Mouse (Mus musculus) heart, embryonic 16.5 days (tissue): Measurements from ENCODE around the gene Inpp5d. TPM values are rescaled to one million over a fixed set of nuclear protein-coding genes. Genes with fewer than 3 reads are reported as not detected.
A peak's percentile ranks its signal among the peaks of the same experiment; 100 is the strongest.

ENCODE experiments used
- ATAC-seq: fragments of 200-750 bp; cut with Nextera tagmentation; replicated peaks from 2 replicates; pipeline ENCODE4 v1.8.0; 2017; ENCODE audit warnings: moderate number of reproducible peaks; ENCODE audit not compliant: insufficient read depth, low FRiP score; ENCODE audit errors: extremely low read depth
- H3K27ac ChIP-seq: fragments of 300-500 bp; sonication (generic); 2 replicates; pipeline ENCODE4 v1.5.1; 2014; ENCODE audit warnings: mild to moderate bottlenecking, low read length, control low read depth, moderate library complexity
- H3K27me3 ChIP-seq: fragments of 300-500 bp; sonication (generic); 2 replicates; pipeline ENCODE4 v1.6.1; 2014; ENCODE audit warnings: low read length, mixed read lengths; ENCODE audit not compliant: control insufficient read depth, insufficient read depth
- H3K36me3 ChIP-seq: fragments of 300-500 bp; sonication (generic); 2 replicates; pipeline ENCODE4 v1.6.1; 2014; ENCODE audit not compliant: control insufficient read depth, insufficient read depth
- H3K4me1 ChIP-seq: fragments of 300-500 bp; sonication (generic); 2 replicates; pipeline ENCODE4 v1.6.1; 2014; ENCODE audit warnings: low read length, mixed read lengths; ENCODE audit not compliant: control insufficient read depth, insufficient read depth
- H3K4me2 ChIP-seq: fragments of 300-500 bp; sonication (generic); 2 replicates; pipeline ENCODE4 v1.6.1; 2014; ENCODE audit warnings: low read depth, mild to moderate bottlenecking, control low read depth, low read length
- H3K4me3 ChIP-seq: fragments of 300-500 bp; sonication (generic); 2 replicates; pipeline ENCODE4 v1.5.1; 2014; ENCODE audit warnings: mild to moderate bottlenecking, control low read depth, low read length
- H3K9ac ChIP-seq: fragments of 300-500 bp; sonication (generic); 2 replicates; pipeline ENCODE4 v1.6.1; 2014; ENCODE audit warnings: low read length, control low read depth
- H3K9me3 ChIP-seq: fragments of 300-500 bp; sonication (generic); replicated peaks from 2 replicates; pipeline ENCODE4 v1.6.1; 2016; ENCODE audit warnings: low read length; ENCODE audit not compliant: control insufficient read depth
- WGBS: fragments of 180-500 bp; shearing (Covaris S2); extraction: QIAGEN DNeasy Blood & Tissue Kit; methylation state at CpG from one replicate; pipeline ENCODE4 v1.1.7; 2014; 5-methylcytosine and 5-hydroxymethylcytosine counted together
- polyA plus RNA-seq: library from polyadenylated mRNA; unstranded; fragments of >200 nt; fragmentation: Nextera tagmentation; extraction: Ambion mirVana; gene quantifications from 2 replicates; pipeline ENCODE4 v1.2.1, GENCODE M21; 2015

Gene Inpp5d
- polyA plus RNA-seq, 1 experiment from 2014 or later: 6.9 TPM

DNA sequence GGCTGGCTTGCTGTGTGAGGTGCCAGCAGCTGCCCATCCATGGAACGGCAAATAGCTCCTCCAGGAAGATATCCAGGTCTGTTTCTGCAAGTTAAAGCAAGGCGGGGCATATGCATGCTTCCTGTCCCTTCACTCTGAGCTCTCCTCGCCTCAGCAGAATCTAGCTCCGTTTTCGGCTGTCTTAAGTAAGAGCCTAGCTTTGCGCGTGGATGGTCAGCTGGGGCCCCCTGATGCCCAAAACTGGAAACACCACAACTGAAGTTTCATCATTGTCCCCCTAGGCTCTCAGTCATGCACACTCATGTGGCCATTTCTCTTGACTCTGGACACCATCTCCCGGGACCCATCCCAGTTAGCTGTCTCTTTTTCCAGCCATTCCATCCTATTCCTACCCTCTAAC, 101.3 kb downstream of the Inpp5d start:
- H3K4me1 ChIP-seq: no peaks in the 10 kb centered on the region
- no peaks in the 10 kb centered on the region for H3K9me3 ChIP-seq
- no peak overlapping the region for H3K27ac ChIP-seq
- H3K36me3 ChIP-seq: no peaks in the 10 kb centered on the region
- H3K4me3 ChIP-seq: no peak overlapping the region
- ATAC-seq: 0 out of 2 replicates have a peak, but pooled peaks have one; percentile 41
- H3K4me2 ChIP-seq: no peak overlapping the region
- no peaks in the 10 kb centered on the region for H3K27me3 ChIP-seq
- WGBS: 20% methylated on average over 8 of the region's 8 CpGs
- no peak overlapping the region; the same call in 1 of the 2 replicates for H3K9ac ChIP-seq

DNA sequence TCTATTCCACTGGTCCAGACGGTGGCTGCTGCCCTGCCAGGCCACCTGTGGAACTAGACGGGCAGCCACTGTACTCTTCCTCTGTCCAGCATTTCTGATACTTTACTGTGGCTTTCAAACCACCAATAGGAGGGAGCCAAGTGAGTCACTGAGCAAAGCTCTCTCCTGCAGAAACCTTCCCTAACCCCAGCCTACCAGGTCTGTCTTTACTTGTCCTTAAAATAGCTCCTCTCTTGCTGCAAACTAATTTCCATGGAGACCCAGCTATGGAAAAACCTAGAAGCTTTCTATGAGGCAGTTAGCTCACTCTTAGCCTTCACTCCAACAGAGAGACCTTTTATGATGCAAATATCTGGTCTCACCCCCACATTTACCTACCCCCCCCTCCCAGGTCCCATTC, 102.0 kb downstream of the Inpp5d start:
- Histone ChIP-seq H3K4me2 (no peak overlapping the region), H3K27me3 (no peaks in the 10 kb centered on the region), H3K9me3 (no peaks in the 10 kb centered on the region), H3K9ac (no peak overlapping the region), H3K27ac (no peak overlapping the region), H3K4me3 (no peak overlapping the region), H3K4me1 (no peaks in the 10 kb centered on the region), H3K36me3 (no peaks in the 10 kb centered on the region)
- 26% methylated on average over 2 of the region's 2 CpGs for WGBS
- no peak for ATAC-seq

DNA sequence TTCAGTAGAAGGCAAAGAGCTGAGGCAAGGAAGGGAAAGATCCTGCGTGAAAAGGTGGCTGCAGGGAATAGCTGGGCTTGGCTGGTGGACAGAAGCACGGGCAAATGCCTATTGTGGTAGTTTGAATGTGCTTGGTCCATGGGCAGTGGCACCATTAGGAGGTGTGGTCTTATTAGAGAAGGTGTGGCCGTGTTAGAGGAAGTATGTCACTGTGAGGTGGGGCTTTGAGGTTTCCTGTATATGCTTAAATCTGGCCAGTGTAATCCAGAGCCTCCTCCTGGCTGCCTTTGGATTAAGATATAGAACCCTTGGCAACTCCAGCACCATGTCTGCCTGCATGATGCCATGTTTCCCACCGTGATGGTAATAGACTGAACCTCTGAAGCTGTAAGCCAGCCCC, 103.2 kb downstream of the Inpp5d start:
- no peaks in the 10 kb centered on the region for H3K4me1 ChIP-seq
- no peak overlapping the region for H3K9ac ChIP-seq
- WGBS: 70% methylated on average over 4 of the region's 4 CpGs
- H3K36me3 ChIP-seq: no peaks in the 10 kb centered on the region
- H3K4me2 ChIP-seq: no peak overlapping the region
- no peak overlapping the region for H3K4me3 ChIP-seq
- no peak overlapping the region for H3K27ac ChIP-seq
- no peaks in the 10 kb centered on the region for H3K27me3 ChIP-seq
- H3K9me3 ChIP-seq: no peaks in the 10 kb centered on the region
- no peak for ATAC-seq

DNA sequence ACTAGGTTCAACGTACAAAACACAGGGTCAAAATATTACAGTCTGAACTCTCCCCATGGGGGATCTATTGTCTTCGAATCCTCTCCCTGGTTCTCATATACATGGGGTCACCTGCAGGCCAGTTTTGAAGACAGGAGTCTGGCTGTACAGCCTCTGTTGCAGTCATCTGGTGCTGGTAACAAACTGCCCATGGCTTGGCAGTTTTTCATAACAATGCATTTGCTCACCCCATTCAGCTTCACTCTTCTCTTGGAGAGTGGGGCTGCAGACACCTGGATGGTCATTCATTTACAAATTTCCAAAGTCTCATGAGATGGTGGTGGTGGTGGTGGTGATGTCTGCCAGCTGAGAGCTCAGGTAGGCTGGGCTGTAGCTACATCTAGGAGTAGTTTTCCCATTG, 109.0 kb downstream of the Inpp5d start:
- H3K4me2 ChIP-seq: no peak overlapping the region
- no peak for ATAC-seq
- no peaks in the 10 kb centered on the region for H3K9me3 ChIP-seq
- H3K4me1 ChIP-seq: no peaks in the 10 kb centered on the region
- no peak overlapping the region for H3K9ac ChIP-seq
- WGBS: 77% methylated on average over 2 of the region's 2 CpGs
- H3K4me3 ChIP-seq: no peak overlapping the region
- no peak overlapping the region for H3K27ac ChIP-seq
- no peaks in the 10 kb centered on the region for H3K27me3 ChIP-seq
- no peaks in the 10 kb centered on the region for H3K36me3 ChIP-seq

DNA sequence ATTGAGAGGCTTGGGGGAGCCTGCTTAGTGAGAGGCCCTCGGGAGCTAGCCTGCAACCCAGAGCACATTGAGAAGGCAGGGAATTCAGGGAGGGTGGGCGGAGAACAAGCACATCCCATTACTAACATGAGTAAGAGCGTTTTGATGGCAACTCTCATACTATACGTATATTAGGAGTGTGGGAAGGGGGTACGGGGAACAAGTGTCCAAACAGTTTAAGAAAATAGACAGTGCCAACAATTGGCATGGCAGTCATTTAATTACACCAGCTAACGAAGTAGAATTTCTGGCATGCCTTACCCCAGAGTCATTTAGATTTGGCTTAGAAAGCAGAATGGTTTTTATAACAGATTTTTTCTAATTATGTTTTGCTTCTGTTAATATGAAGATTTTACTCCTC, 109.7 kb downstream of the Inpp5d start:
- Histone ChIP-seq H3K27me3 (no peaks in the 10 kb centered on the region), H3K36me3 (no peaks in the 10 kb centered on the region), H3K9me3 (no peaks in the 10 kb centered on the region), H3K27ac (no peak overlapping the region), H3K4me3 (no peak overlapping the region), H3K4me1 (no peaks in the 10 kb centered on the region), H3K9ac (no peak overlapping the region), H3K4me2 (no peak overlapping the region)
- WGBS: 71% methylated on average over 6 of the region's 6 CpGs
- no peak for ATAC-seq

DNA sequence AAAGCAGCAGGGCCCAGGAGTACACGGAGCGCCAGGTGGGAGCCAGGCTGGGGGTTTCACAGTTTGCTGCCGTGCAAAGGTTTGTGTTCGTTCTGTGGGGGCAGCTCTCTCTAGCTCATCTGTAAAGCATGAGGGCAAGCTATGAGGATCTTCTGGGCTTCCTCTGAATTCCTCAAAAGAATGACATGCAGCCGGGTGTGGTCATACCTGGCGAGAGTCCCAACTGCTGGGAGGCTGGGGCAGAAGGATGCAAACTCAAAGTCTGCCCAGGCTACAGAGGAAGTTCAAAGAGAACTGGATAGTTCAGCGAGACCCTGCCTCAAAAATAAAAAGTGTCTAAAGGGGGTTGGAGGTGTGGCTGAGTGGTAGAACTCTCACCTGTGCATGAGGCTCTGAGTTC, 110.2 kb downstream of the Inpp5d start:
- no peak for ATAC-seq
- H3K4me2 ChIP-seq: no peak overlapping the region
- WGBS: 76% methylated on average over 7 of the region's 7 CpGs
- H3K27ac ChIP-seq: no peak overlapping the region
- no peak overlapping the region for H3K4me3 ChIP-seq
- H3K4me1 ChIP-seq: no peaks in the 10 kb centered on the region
- H3K27me3 ChIP-seq: no peaks in the 10 kb centered on the region
- H3K36me3 ChIP-seq: no peaks in the 10 kb centered on the region
- no peak overlapping the region for H3K9ac ChIP-seq
- H3K9me3 ChIP-seq: no peaks in the 10 kb centered on the region

DNA sequence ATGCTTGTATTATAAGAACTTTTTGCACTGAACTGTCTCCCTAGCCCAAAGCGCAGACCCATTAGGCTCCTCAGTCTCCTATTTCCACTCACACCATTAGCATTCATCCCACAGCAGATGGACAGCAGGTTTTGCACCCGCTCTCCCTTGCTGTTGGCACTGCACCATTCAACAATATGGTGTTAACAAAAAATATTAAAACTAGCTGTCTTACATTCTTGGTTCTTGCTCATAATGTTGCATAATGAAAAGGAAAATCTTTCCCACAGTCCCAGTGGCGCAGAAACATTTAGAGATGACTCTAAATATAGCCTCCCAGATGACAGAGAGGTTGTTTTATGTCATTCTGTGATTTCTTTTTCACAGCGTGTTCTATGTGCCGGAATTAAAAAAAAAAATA, 113.1 kb downstream of the Inpp5d start:
- no peak for ATAC-seq
- WGBS: 67% methylated on average over 5 of the region's 5 CpGs
- no peak overlapping the region for H3K9ac ChIP-seq

DNA sequence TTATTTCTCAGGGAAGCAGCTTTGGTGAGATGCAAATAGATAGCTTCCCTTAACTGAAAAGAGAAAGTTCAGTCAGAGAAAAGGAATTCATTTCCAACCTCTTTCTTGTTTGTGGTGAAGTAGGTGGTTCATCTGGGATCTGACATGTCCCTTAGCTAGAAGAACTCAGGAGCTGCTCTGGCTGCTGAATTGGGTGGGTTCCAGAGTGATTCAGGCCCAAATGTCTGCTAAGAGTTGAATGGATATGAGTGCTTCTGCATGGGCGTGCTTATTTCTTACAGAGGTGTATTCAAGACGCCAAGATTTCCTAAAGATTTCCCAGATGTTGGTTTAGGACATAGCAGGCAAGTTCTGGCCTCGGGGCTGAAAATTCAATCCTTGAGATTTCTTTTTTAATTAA, 114.0 kb downstream of the Inpp5d start:
- 71% methylated on average over 3 of the region's 3 CpGs for WGBS
- H3K4me1 ChIP-seq: no peaks in the 10 kb centered on the region; the same call in 1 of the 2 replicates
- no peak for ATAC-seq
- H3K27ac ChIP-seq: no peak overlapping the region
- no peak overlapping the region for H3K4me3 ChIP-seq
- no peaks in the 10 kb centered on the region for H3K27me3 ChIP-seq
- H3K9ac ChIP-seq: no peak overlapping the region
- H3K36me3 ChIP-seq: no peaks in the 10 kb centered on the region
- H3K9me3 ChIP-seq: no peaks in the 10 kb centered on the region
- H3K4me2 ChIP-seq: no peak overlapping the region

More for the DNA sequence above, 113.1 kb downstream of the Inpp5d start:
- H3K36me3 ChIP-seq: no peaks in the 10 kb centered on the region
- no peak overlapping the region for H3K27ac ChIP-seq
- no peak overlapping the region for H3K4me3 ChIP-seq
- H3K9me3 ChIP-seq: no peaks in the 10 kb centered on the region
- no peaks in the 10 kb centered on the region for H3K4me1 ChIP-seq
- no peaks in the 10 kb centered on the region for H3K27me3 ChIP-seq
- no peak overlapping the region for H3K4me2 ChIP-seq

DNA sequence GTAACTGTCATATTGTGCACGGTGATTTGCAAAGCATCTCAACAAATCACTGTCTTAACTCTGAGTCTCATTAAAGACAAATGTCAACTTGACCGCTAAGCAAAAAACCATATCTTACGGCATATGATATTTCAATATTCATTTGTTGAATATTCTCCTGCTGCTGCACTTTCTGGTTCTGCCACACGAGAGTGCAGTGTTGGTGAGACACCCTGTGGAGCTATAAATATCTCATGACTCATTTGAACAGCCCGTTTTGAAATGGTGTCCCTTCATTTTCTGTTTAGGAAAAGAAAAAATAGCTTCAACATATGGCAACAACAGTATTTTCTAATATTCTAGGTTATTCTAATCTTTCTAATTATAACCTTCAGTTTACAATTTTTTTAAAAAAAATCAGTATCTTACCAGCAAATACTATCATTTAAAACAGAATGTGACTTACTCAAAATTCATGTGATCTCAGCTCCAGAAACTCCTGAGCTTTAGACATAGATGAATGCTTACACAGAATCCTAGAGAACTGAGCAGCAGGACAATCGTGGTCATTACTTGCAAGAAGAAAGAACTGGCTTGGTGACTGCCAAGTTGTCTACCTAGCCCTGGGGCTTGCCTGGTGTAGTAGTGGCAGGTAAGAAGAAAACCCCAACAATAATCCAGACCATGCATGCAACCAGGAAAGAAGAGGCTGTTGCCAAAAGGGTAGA, 120.6 kb downstream of the Inpp5d start:
- H3K27ac ChIP-seq: no peak overlapping the region
- 45% methylated on average over 6 of the region's 6 CpGs for WGBS

More for the DNA sequence above, 120.6 kb downstream of the Inpp5d start:
- peaks cover 3% of the 10 kb centered on the region; the same call in 1 of the 2 replicates for H3K4me1 ChIP-seq
- H3K9ac ChIP-seq: no peak overlapping the region
- H3K27me3 ChIP-seq: no peaks in the 10 kb centered on the region
- no peak overlapping the region for H3K4me3 ChIP-seq
- no peak overlapping the region for H3K4me2 ChIP-seq
- no peaks in the 10 kb centered on the region for H3K36me3 ChIP-seq
- H3K9me3 ChIP-seq: no peaks in the 10 kb centered on the region
- ATAC-seq: no peak
